Mouse (Mus musculus) limb, embryonic 12.5 days (tissue): Measurements from ENCODE around the gene Noc2l. TPM values are rescaled to one million over a fixed set of nuclear protein-coding genes. Genes with fewer than 3 reads are reported as not detected.

Experiments used
- ATAC-seq: fragments of 200-750 bp; cut with Nextera tagmentation; 2 replicates; pipeline ENCODE4 v1.8.0; 2017; ENCODE audit warnings: low read depth, moderate TSS enrichment; ENCODE audit not compliant: insufficient number of reproducible peaks, insufficient read depth, low FRiP score, low TSS enrichment
- H3K27ac ChIP-seq: fragments of 300-500 bp; sonication (generic); 2 replicates; pipeline ENCODE4 v1.5.1; 2016; ENCODE audit warnings: mild to moderate bottlenecking, moderate library complexity
- H3K27me3 ChIP-seq: fragments of 300-500 bp; sonication (generic); 2 replicates; pipeline ENCODE4 v1.6.1; 2016; ENCODE audit warnings: mild to moderate bottlenecking, moderate library complexity
- H3K36me3 ChIP-seq: fragments of 300-500 bp; sonication (generic); 2 replicates; pipeline ENCODE4 v1.6.1; 2016; ENCODE audit warnings: mild to moderate bottlenecking, moderate library complexity
- H3K4me1 ChIP-seq: fragments of 300-500 bp; sonication (generic); replicated peaks from 2 replicates; pipeline ENCODE4 v1.6.1; 2016
- H3K4me2 ChIP-seq: fragments of 300-500 bp; sonication (generic); 2 replicates; pipeline ENCODE4 v1.6.1; 2016; ENCODE audit warnings: mild to moderate bottlenecking, moderate library complexity
- H3K4me3 ChIP-seq: fragments of 300-500 bp; sonication (generic); replicated peaks from 2 replicates; pipeline ENCODE4 v1.5.1; 2016; ENCODE audit warnings: mild to moderate bottlenecking
- H3K9ac ChIP-seq: fragments of 300-500 bp; sonication (generic); replicated peaks from 2 replicates; pipeline ENCODE4 v1.6.1; 2016; ENCODE audit warnings: mild to moderate bottlenecking, moderate library complexity
- H3K9me3 ChIP-seq: fragments of 300-500 bp; sonication (generic); 2 replicates; pipeline ENCODE4 v1.6.1; 2016; ENCODE audit warnings: mild to moderate bottlenecking, moderate library complexity
- WGBS: fragments of 180-500 bp; shearing (Covaris S2); methylation state at CpG from one replicate; pipeline ENCODE4 v1.1.7; 2016; 5-methylcytosine and 5-hydroxymethylcytosine counted together
- polyA plus RNA-seq: library from polyadenylated mRNA; unstranded; fragments of >200 nt; fragmentation: Nextera tagmentation; extraction: Ambion mirVana; gene quantifications from 2 replicates; pipeline ENCODE4 v1.2.1, GENCODE M21; 2016

The Noc2l gene
- 94.1 and 96.3 TPM in 2 replicates for polyA plus RNA-seq

DNA sequence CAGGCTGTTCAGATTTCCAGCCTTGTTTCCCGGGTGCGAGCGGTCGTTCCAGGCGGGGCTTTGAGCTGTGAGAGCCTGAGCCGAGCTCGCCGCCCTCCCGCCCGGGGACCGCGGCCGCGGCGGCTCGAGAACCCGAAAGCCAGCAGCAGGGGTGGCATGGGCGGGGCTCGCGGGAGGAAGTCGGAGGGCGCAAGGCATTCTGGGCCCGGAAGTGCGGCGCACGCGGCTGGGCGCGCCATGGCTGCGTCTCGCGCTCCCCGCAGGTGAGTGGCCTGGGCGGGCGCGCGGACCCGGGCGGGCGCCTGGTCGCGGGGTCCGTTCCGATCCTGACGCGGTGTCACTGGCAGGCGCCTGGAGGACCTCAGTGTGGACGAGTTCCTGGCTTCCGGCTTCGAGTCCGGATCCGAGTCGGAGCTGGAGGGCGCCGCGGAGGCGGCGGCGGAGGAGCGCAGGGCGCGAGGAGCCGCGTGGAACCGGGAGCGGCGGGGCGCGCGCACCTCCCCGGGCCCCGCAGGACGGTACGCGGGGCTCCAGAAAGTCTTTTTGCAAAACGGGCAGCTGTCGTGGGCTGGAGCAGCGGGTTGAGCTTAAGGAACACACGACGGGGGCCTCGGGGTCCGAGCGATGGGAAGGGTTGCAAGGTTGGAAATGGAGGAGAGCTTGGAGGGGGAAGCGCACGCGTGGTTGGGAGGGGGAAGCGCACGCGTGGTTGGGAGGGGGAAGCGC lies at the start of gene Noc2l:
Gene Noc2l (plus strand): TSS at position 203 of the 726 bp plus-strand sequence.
- Histone ChIP-seq H3K9me3 (no peaks in the 10 kb centered on the region), H3K4me1 (peaks cover 21% of the 10 kb centered on the region), H3K27ac (peak within 1 kb of the TSS; percentile 93), H3K9ac (peak within 1 kb of the TSS; percentile 74), H3K27me3 (no peaks in the 10 kb centered on the region), H3K36me3 (peaks cover 61% of the 10 kb centered on the region), H3K4me2 (peak within 1 kb of the TSS; percentile 88), H3K4me3 (peak within 1 kb of the TSS; percentile 88)
- WGBS, result under 1% methylated on average over 90 of the region's 90 CpGs
- peak; percentile 87 for ATAC-seq

DNA sequence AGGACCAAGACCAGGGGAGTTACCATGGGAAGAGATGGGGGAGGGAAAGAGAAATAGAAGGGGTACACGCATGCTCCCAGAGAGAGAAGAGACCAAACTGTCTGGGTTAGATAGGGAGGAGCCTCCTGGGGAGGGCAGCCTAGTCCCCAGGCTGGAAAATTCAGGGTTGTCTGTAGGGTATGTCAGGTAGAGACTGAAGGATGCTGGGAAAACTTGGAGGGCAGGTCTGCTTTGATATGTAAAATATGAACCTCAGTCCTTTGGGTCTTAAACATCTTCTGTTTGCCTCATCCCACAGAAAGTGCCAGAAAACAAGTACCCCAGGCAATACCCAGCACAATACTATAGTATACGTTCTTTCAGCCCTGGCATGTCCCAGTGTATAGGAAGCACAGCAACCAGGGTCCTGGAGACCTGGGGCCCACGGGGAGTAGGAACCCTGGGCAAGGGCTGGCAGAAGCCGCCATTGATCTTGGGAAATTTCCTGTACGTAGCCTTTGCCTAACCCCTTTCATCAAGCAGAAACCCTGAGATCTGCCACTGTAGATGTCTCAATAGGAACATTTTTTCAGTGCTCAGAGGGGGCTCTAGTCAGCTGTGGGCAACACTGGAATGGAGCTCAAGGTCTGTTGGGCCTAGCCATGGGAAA lies 47.5 kb upstream of the Noc2l start:
- WGBS, result 68% methylated on average over 5 of the region's 5 CpGs
- no peak; the same call in 1 of the 2 replicates for ATAC-seq
- peak overlapping the region; percentile 80 for H3K27ac ChIP-seq
- H3K4me1 ChIP-seq, result peaks cover 73% of the 10 kb centered on the region
- no peak overlapping the region; the same call in 1 of the 2 replicates for H3K9ac ChIP-seq
- H3K36me3 ChIP-seq, result peaks cover 82% of the 10 kb centered on the region
- peak overlapping the region; percentile 35 for H3K4me2 ChIP-seq
- no peaks in the 10 kb centered on the region for H3K27me3 ChIP-seq
- no peaks in the 10 kb centered on the region for H3K9me3 ChIP-seq
- no peak overlapping the region for H3K4me3 ChIP-seq

DNA sequence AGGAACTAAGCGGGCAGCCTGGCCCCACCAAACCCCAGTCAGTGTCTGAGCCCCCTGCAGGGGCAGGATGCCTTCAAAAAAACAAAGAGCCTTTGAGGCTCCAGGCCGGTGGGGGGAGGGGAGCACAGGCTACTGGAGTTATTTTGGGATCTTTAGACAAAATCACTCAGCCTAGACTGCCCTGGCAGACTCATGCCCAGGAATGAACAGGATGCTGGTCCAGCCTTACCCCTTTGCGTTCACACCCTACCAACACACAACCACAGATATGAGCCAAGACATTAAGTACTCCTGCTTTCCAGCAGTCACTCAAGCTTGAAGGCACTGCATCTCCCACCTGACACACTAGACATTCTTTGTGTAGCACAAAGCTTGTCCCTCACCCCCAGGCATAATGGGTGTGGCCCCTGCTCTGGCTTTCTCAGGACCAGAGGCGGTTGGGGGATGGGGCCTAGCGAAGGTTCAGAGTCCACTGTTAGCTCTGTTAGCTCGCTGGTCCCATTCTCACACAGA lies 46.9 kb upstream of the Noc2l start:
- H3K4me1 ChIP-seq, result peaks cover 79% of the 10 kb centered on the region
- H3K27ac ChIP-seq, result peak overlapping the region; percentile 80
- no peak overlapping the region for H3K4me3 ChIP-seq
- H3K9me3 ChIP-seq, result no peaks in the 10 kb centered on the region
- H3K36me3 ChIP-seq, result peaks cover 82% of the 10 kb centered on the region
- H3K4me2 ChIP-seq, result peak overlapping the region; percentile 35
- WGBS, result 32% methylated on average over 6 of the region's 6 CpGs
- no peak; the same call in 1 of the 2 replicates for ATAC-seq
- no peak overlapping the region; the same call in 1 of the 2 replicates for H3K9ac ChIP-seq
- H3K27me3 ChIP-seq, result no peaks in the 10 kb centered on the region

DNA sequence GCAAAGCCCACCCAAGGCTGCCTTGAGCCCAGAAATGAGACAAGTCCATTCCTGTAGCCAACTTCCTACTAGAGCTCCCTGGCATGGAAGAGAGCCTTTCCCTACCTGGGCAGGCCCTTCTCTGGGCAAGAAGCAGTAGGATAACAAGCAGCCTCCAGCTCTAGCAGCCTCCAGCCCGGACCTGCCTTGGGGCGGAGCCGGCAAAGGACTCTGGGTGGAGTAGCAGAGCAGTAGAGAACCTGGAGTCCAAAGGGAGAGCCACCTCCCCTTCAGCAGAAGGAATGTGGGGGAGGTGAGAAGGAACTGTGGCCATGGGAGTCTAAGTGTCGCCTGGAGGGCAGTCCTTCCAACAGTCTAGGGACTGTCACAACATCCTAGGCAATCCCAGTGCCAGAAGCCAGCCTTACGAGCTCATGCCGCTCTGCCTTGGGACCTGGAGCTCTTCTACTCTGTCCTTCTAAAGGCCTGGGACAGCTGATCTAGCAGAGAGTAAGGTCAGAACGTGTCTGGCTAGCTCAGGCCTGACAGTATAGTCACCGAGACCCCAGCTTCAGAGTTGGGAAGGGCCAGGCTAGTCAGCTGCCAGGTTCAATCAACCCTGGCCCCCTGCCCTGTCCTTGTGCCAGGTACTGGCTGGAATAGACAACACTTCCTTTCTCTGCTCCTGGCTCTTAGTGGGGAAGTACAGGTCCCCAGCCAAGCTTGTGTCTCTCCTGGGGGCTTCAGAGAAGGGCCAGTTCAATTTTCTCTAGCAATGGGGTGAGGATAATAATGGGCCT lies 43.2 kb upstream of the Noc2l start:
- H3K4me3 ChIP-seq, result no peak overlapping the region
- ATAC-seq, result no peak
- WGBS, result 52% methylated on average over 8 of the region's 8 CpGs
- no peak overlapping the region for H3K9ac ChIP-seq
- H3K9me3 ChIP-seq, result no peaks in the 10 kb centered on the region
- H3K27ac ChIP-seq, result peak overlapping the region; percentile 35
- H3K36me3 ChIP-seq, result peaks cover 70% of the 10 kb centered on the region
- no peaks in the 10 kb centered on the region for H3K27me3 ChIP-seq
- peaks cover 80% of the 10 kb centered on the region for H3K4me1 ChIP-seq
- peak overlapping the region; percentile 13; the same call in 1 of the 2 replicates for H3K4me2 ChIP-seq

DNA sequence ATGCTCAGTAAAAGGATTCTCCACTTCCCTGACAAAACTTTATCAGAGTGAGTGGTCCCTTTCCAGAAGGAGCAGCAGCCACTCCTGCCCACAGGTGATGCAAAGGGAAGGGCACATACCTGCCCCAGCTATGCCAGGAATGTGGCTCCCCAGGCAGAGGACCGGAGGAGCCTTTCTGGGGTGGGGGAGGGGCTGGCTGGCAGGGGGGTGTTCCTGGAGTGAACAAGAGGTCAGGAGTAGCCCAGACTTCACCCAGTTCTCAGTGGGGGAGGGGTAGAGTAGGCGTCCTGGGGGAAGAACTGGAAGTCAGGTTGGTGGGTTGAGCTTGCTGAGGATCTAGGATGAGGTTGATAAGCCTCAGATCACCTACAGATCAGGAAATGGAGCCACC lies 42.6 kb upstream of the Noc2l start:
- Histone ChIP-seq H3K4me2 (peak overlapping the region; percentile 16; the same call in 1 of the 2 replicates), H3K9ac (no peak overlapping the region), H3K4me3 (no peak overlapping the region)

DNA sequence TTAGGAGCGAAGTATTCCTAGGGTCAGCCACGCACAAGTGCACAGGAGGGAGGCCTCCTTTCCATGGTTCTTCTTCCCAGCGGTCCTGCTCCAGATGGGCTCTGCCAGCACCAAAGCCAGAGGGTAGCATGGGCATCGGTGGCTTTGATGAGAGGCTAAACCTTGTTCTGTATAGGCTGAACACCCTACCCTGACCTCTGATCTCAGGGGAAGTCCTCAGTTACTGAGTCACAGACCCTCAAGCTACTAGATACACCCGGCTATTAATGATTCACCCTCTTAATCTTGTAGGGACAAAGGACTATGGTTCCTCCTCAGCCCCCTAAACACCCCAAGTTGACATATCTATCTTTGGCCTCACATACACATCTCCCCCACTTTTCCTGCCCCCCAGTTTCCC lies 41.9 kb upstream of the Noc2l start:
- H3K4me2 ChIP-seq, result 0 out of 2 replicates have a peak overlapping the region, but pooled peaks have one; percentile 16
- no peak overlapping the region for H3K4me3 ChIP-seq
- H3K27me3 ChIP-seq, result no peaks in the 10 kb centered on the region
- H3K27ac ChIP-seq, result no peak overlapping the region
- H3K36me3 ChIP-seq, result peaks cover 59% of the 10 kb centered on the region
- H3K9me3 ChIP-seq, result no peaks in the 10 kb centered on the region
- WGBS, result 68% methylated on average over 5 of the region's 5 CpGs
- no peak overlapping the region for H3K9ac ChIP-seq
- no peak for ATAC-seq
- peaks cover 67% of the 10 kb centered on the region for H3K4me1 ChIP-seq

More for the DNA sequence above, 42.6 kb upstream of the Noc2l start:
- H3K9me3 ChIP-seq, result no peaks in the 10 kb centered on the region
- 21% methylated on average over 2 of the region's 2 CpGs for WGBS
- H3K27me3 ChIP-seq, result no peaks in the 10 kb centered on the region
- no peak overlapping the region for H3K27ac ChIP-seq
- H3K36me3 ChIP-seq, result peaks cover 64% of the 10 kb centered on the region
- peaks cover 74% of the 10 kb centered on the region for H3K4me1 ChIP-seq
- ATAC-seq, result no peak

DNA sequence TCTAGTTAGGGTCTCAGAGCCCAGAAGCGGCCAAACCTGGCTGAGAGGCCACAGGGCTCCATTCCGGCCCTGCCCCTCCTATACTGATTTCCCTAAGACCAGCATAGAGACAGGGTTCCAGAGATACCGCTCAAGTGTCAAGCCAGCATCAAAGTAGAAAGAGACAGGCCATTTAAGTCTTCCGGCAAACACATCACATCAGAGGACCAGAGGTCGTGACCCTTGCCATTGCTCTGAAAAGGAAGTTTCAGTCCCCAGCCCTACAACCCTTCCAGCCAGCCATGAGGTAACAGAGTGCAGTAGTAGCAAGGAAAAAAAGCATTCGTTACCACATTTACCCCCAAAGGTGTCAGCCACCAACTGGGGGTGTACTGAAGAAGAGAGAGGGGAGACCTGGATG lies 41.5 kb upstream of the Noc2l start:
- H3K36me3 ChIP-seq, result peaks cover 58% of the 10 kb centered on the region
- no peak overlapping the region for H3K4me3 ChIP-seq
- peaks cover 63% of the 10 kb centered on the region for H3K4me1 ChIP-seq

DNA sequence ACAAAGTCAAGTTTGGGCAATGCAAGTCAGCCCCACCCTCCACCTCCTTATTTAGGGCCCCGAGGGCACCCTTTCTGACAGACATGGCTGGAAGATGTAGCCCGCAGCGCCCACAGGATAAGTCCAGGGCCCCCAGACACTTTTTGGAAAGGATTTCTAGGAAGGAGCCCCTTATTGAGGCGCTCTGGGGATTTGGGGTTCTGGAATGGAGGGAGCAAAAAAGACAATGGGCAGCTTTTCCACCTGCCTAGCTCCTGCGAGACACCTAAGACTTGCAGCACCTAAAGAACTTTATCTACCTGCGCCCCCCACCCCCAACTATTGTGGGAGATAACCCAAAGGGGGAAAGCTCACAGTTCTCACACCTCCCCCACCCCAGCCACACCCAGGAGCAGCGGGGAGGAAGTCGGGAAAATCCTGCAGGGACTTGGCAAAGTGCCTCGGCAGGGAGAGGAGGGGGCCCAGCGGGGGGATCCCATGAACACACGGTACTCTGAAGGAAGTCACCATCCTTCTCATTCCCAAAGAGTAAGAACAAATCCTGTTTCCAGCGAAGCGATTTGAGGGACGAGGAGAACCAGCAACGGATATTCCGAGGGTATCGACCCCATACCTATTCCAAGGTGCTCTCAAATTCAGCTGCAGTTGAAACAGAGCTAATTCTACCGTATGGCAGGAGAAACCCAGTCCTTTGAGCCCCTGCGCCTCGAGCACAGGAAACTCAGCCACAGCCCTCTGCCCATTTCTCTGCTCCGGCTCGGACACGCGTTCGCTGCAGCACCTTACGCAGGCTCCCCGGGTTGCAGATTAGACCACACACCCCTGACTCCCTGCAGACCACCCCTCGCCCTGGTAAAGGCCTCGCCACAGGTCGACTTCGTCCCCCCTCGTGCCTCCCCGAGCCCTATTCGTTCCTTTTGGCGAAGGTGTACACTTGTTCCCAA lies 39.6 kb upstream of the Noc2l start:
- H3K36me3 ChIP-seq, result peaks cover 39% of the 10 kb centered on the region
- peaks cover 46% of the 10 kb centered on the region for H3K4me1 ChIP-seq
- peak overlapping the region; percentile 69 for H3K27ac ChIP-seq
- WGBS, result 5% methylated on average over 35 of the region's 35 CpGs
- H3K27me3 ChIP-seq, result no peaks in the 10 kb centered on the region
- ATAC-seq, result no peak
- H3K9ac ChIP-seq, result peak overlapping the region; percentile 90
- H3K9me3 ChIP-seq, result no peaks in the 10 kb centered on the region
- H3K4me2 ChIP-seq, result peak overlapping the region; percentile 82
- peak overlapping the region; percentile 93 for H3K4me3 ChIP-seq

More for the DNA sequence above, 41.5 kb upstream of the Noc2l start:
- Histone ChIP-seq H3K9ac (no peak overlapping the region), H3K9me3 (no peaks in the 10 kb centered on the region), H3K4me2 (peak overlapping the region; percentile 82), H3K27ac (no peak overlapping the region), H3K27me3 (no peaks in the 10 kb centered on the region)
- no peak for ATAC-seq
- 38% methylated on average over 6 of the region's 6 CpGs for WGBS

DNA sequence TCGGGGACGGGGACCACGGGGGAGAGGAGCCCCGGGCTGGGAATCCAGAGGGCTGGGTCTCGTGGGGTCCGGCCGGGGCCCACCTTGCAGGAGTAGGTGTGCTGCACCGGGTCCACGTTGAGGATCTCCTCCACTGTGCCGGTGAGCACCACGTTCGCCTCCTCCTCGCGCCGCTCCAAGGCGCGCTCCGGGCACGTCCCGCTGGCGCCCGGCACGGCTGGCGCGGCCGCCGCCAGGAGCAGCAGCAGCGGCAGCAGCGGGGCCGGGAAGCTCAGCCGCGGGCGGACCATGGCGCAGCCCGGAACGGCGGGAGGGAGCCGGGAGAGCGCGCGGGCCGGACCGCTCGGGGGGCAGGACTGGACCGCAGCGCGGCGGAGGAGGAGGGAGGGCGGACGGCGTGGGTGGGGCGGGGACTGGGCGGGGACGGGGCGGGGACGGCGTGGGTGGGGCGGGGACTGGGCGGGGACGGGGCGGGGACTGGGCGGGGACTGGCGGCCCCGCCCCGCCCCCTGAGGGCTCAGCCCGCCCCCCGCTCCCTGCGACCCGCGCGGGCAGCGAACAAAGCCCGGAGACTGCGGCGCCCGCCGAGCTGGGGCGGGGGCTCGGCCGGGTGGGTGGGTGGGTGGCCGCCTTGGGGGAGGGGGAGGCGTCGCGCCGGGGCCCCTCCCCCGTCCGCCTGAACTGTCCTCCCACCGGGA lies 38.5 kb upstream of the Noc2l start, which contains the start of gene Agrn:
Gene Agrn (minus strand): TSS at position 358 of the 698 bp plus-strand sequence.
- WGBS, result under 1% methylated on average over 44 of the region's 88 CpGs
- Histone ChIP-seq H3K9ac (peak within 1 kb of the TSS; percentile 90), H3K36me3 (peaks cover 29% of the 10 kb centered on the region), H3K4me1 (peaks cover 39% of the 10 kb centered on the region), H3K9me3 (no peaks in the 10 kb centered on the region), H3K4me2 (peak within 1 kb of the TSS; percentile 82), H3K27me3 (peaks cover 3% of the 10 kb centered on the region), H3K27ac (peak within 1 kb of the TSS; percentile 96), H3K4me3 (peak within 1 kb of the TSS; percentile 93)
- ATAC-seq, result peak; percentile 68
